Mouse (Mus musculus) lung, adult 2 months (tissue): ENCODE results near the gene Pdk3.

Source experiments
- CTCF ChIP-seq: fragments of 200-500 bp; IDR thresholded peaks from 2 replicates; pipeline ENCODE4 v1.5.1; 2011; ENCODE audit warnings: mild to moderate bottlenecking, low read length, control low read depth; ENCODE audit not compliant: insufficient read depth
- POLR2A ChIP-seq: fragments of 200-500 bp; IDR thresholded peaks from 2 replicates; pipeline ENCODE4 v1.6.1; 2011; ENCODE audit warnings: low read depth, mild to moderate bottlenecking, control low read depth, low read length, borderline replicate concordance; ENCODE audit errors: extremely low read depth

GRCm38 (mm10) chrX:93863393-93863792, 31.4 kb upstream of the Pdk3 start:
- TF ChIP-seq CTCF (no peak), POLR2A (no peak)
